Mouse (Mus musculus): ENCODE measurements at regions not wholly inside any gene's neighbourhood (a gene's known extent, or its start where the extent isn't known, plus 50 kb on each side); places are given as distances from the start of the nearest gene placed in this dataset.
A peak's percentile ranks its signal among the peaks of the same experiment; 100 is the strongest.

GRCm38 (mm10) chr7:136480641-136481202 lies 413.7 kb upstream of the Mgmt start:
- DNase-seq (ENCODE audit: low spot score, missing footprints) (peak; percentile 76), ATAC-seq (ENCODE audit: low FRiP score) (no peak)
- Histone ChIP-seq H3K27ac (ENCODE audit: low read depth, low read length) (no peak overlapping the region), H3K27me3 (ENCODE audit: control insufficient read depth, insufficient read depth, low read length) (peaks cover 8% of the 10 kb centered on the region), H3K4me2 (no peak overlapping the region), H3K9ac (ENCODE audit: low read length) (no peak overlapping the region), H3K36me3 (ENCODE audit: control insufficient read depth, insufficient read depth, low read length) (no peaks in the 10 kb centered on the region), H3K4me3 (ENCODE audit: low read depth, low read length) (no peak overlapping the region), H3K4me1 (ENCODE audit: control insufficient read depth, insufficient read depth, low read length) (no peaks in the 10 kb centered on the region), H3K9me3 (ENCODE audit: control insufficient read depth, low read length) (no peaks in the 10 kb centered on the region)
- WGBS, result 73% methylated on average over 13 of the region's 13 CpGs

DNA sequence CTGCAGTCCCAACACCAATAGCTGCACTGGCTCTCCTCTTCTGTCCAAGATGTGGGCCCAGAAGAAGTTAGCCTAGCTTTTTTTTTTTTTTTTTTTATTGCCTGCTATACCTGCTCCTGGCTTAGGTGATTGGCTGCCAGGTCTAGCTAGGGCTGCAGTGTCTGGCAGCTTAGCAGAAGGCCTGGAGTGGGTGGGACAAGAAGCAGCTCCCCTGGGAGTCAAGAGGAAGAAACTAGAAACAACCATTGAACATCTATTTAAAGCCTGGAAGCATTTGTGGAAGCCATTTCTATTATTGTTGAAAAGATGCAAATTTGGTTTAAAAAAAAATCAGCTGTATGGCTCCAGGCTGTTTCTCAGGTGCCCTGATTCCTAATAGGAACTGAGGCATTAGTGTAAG lies 411.2 kb upstream of the Mgmt start:
- Histone ChIP-seq H3K4me1 (ENCODE audit: control insufficient read depth, insufficient read depth, low read length) (no peaks in the 10 kb centered on the region), H3K27me3 (ENCODE audit: control insufficient read depth, insufficient read depth, low read length) (peaks cover 18% of the 10 kb centered on the region)
- no peak for ATAC-seq (ENCODE audit: low FRiP score)

DNA sequence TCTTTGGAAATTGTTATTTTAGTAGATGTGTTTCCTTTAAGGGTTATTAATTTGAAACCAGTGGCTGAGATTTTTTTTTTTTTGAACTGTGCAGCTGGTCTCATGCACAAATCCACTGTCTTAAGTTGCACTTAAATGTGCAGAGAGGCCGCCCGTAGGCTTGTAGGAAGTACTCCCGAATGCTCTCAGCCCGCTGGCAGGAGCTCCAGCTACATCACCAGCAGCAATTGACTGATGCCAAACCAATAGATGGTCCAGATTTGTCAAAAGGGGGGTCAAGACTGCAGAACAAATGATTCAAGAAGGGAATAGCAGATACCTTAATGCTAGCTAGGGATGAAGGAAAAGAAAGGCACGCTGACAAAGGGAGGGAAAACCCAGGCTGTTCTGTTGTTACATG lies 406.9 kb upstream of the Mgmt start:
- H3K27ac ChIP-seq (ENCODE audit: low read depth, low read length), result no peak overlapping the region
- no peaks in the 10 kb centered on the region for H3K36me3 ChIP-seq (ENCODE audit: control insufficient read depth, insufficient read depth, low read length)
- no peak for ATAC-seq (ENCODE audit: low FRiP score)
- no peaks in the 10 kb centered on the region for H3K9me3 ChIP-seq (ENCODE audit: control insufficient read depth, low read length)
- peak; percentile 86 for DNase-seq (ENCODE audit: low spot score, missing footprints)
- no peak overlapping the region for H3K4me2 ChIP-seq
- H3K4me1 ChIP-seq (ENCODE audit: control insufficient read depth, insufficient read depth, low read length), result peaks cover 10% of the 10 kb centered on the region; the same call in 1 of the 2 replicates
- H3K4me3 ChIP-seq (ENCODE audit: low read depth, low read length), result no peak overlapping the region
- 57% methylated on average over 5 of the region's 5 CpGs for WGBS
- H3K27me3 ChIP-seq (ENCODE audit: control insufficient read depth, insufficient read depth, low read length), result peaks cover 32% of the 10 kb centered on the region
- no peak overlapping the region for H3K9ac ChIP-seq (ENCODE audit: low read length)

More for the DNA sequence above, 411.2 kb upstream of the Mgmt start:
- no peak for DNase-seq (ENCODE audit: low spot score, missing footprints)
- Histone ChIP-seq H3K9ac (ENCODE audit: low read length) (no peak overlapping the region), H3K4me3 (ENCODE audit: low read depth, low read length) (no peak overlapping the region), H3K4me2 (no peak overlapping the region), H3K27ac (ENCODE audit: low read depth, low read length) (no peak overlapping the region), H3K36me3 (ENCODE audit: control insufficient read depth, insufficient read depth, low read length) (no peaks in the 10 kb centered on the region), H3K9me3 (ENCODE audit: control insufficient read depth, low read length) (no peaks in the 10 kb centered on the region)

DNA sequence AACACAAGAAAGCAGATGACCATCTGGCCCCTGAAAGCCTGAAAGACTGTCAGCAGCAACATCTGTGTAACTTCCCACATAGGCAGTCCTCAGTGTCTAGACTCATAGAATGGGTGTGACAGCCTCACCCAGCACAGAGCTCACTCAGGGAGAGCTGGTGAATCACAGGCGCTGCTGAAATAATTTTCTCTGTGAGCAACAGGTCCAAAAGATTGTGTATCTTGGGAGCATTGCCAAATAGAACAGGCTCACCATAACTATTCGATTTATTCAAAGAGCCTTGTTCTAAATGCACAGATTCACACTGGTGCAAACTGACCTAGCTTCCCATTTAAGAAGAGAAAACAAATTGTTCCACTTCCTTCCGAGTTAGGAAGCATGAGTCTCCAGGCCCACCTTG lies 399.6 kb upstream of the Mgmt start:
- Histone ChIP-seq H3K4me2 (no peak overlapping the region), H3K27ac (ENCODE audit: low read depth, low read length) (no peak overlapping the region), H3K36me3 (ENCODE audit: control insufficient read depth, insufficient read depth, low read length) (no peaks in the 10 kb centered on the region), H3K27me3 (ENCODE audit: control insufficient read depth, insufficient read depth, low read length) (peaks cover 65% of the 10 kb centered on the region), H3K9ac (ENCODE audit: low read length) (no peak overlapping the region), H3K4me3 (ENCODE audit: low read depth, low read length) (no peak overlapping the region), H3K4me1 (ENCODE audit: control insufficient read depth, insufficient read depth, low read length) (peaks cover 28% of the 10 kb centered on the region), H3K9me3 (ENCODE audit: control insufficient read depth, low read length) (no peaks in the 10 kb centered on the region)
- WGBS, result 75% methylated on average over 3 of the region's 3 CpGs
- DNase-seq (ENCODE audit: low spot score, missing footprints), result no peak
- ATAC-seq (ENCODE audit: low FRiP score), result no peak

- H3K27ac ChIP-seq (ENCODE audit: low read depth, low read length), result no peak overlapping the region
- peaks cover 17% of the 10 kb centered on the region for H3K4me1 ChIP-seq (ENCODE audit: control insufficient read depth, insufficient read depth, low read length)
- WGBS, result 21% methylated on average over 19 of the region's 19 CpGs
- peaks cover 64% of the 10 kb centered on the region for H3K27me3 ChIP-seq (ENCODE audit: control insufficient read depth, insufficient read depth, low read length)
- no peaks in the 10 kb centered on the region for H3K9me3 ChIP-seq (ENCODE audit: control insufficient read depth, low read length)
- no peak overlapping the region for H3K4me3 ChIP-seq (ENCODE audit: low read depth, low read length)
- 0 out of 2 replicates have a peak, but pooled peaks have one; percentile 59 for ATAC-seq (ENCODE audit: low FRiP score)
- H3K36me3 ChIP-seq (ENCODE audit: control insufficient read depth, insufficient read depth, low read length), result no peaks in the 10 kb centered on the region
- H3K4me2 ChIP-seq, result peak overlapping the region; percentile 10; the same call in 1 of the 2 replicates
- peak overlapping the region; percentile 11; the same call in 1 of the 2 replicates for H3K9ac ChIP-seq (ENCODE audit: low read length)
- peak; percentile 87 for DNase-seq (ENCODE audit: low spot score, missing footprints)
Measured at GRCm38 (mm10) chr7:136496335-136497242, 397.8 kb upstream of the Mgmt start.

DNA sequence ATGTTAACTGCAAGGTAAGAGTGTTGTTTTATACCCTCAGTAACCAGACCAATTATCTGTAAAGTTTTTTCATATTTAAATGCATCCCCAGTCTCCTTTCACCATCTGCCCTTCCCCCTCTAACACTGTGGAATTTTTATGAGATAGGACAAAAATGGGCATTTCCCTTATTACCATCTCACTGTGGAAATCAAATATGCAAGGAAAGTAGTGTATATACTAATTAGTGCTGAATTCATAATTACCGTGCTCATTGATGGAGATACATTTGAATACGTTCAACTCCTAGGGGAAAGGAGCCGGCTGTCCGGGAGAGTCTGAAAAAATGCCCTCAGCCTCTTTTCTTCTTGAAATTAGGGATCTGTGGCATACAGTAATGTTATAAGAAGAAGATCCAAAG lies 394.4 kb upstream of the Mgmt start:
- no peak for ATAC-seq (ENCODE audit: low FRiP score)

GRCm38 (mm10) chr7:136501094-136501493 lies 393.3 kb upstream of the Mgmt start:
- Histone ChIP-seq H3K4me1 (ENCODE audit: control insufficient read depth, insufficient read depth, low read length) (peaks cover 18% of the 10 kb centered on the region), H3K27me3 (ENCODE audit: control insufficient read depth, insufficient read depth, low read length) (peaks cover 35% of the 10 kb centered on the region), H3K4me3 (ENCODE audit: low read depth, low read length) (no peak overlapping the region), H3K9ac (ENCODE audit: low read length) (no peak overlapping the region), H3K36me3 (ENCODE audit: control insufficient read depth, insufficient read depth, low read length) (no peaks in the 10 kb centered on the region), H3K4me2 (no peak overlapping the region), H3K9me3 (ENCODE audit: control insufficient read depth, low read length) (no peaks in the 10 kb centered on the region), H3K27ac (ENCODE audit: low read depth, low read length) (no peak overlapping the region)
- 86% methylated on average over 7 of the region's 7 CpGs for WGBS
- ATAC-seq (ENCODE audit: low FRiP score), result no peak
- peak; percentile 75 for DNase-seq (ENCODE audit: low spot score, missing footprints)

More for the DNA sequence above, 394.4 kb upstream of the Mgmt start:
- Histone ChIP-seq H3K27ac (ENCODE audit: low read depth, low read length) (no peak overlapping the region), H3K9me3 (ENCODE audit: control insufficient read depth, low read length) (no peaks in the 10 kb centered on the region), H3K27me3 (ENCODE audit: control insufficient read depth, insufficient read depth, low read length) (peaks cover 44% of the 10 kb centered on the region), H3K4me3 (ENCODE audit: low read depth, low read length) (no peak overlapping the region), H3K4me2 (no peak overlapping the region), H3K36me3 (ENCODE audit: control insufficient read depth, insufficient read depth, low read length) (no peaks in the 10 kb centered on the region), H3K4me1 (ENCODE audit: control insufficient read depth, insufficient read depth, low read length) (peaks cover 21% of the 10 kb centered on the region), H3K9ac (ENCODE audit: low read length) (no peak overlapping the region)
- WGBS, result 59% methylated on average over 4 of the region's 4 CpGs
- peak; percentile 81 for DNase-seq (ENCODE audit: low spot score, missing footprints)

- peak; percentile 82 for DNase-seq (ENCODE audit: low spot score, missing footprints)
- H3K4me1 ChIP-seq (ENCODE audit: control insufficient read depth, insufficient read depth, low read length), result peaks cover 7% of the 10 kb centered on the region
Measured at GRCm38 (mm10) chr7:136501855-136502847, 392.3 kb upstream of the Mgmt start.

More at GRCm38 (mm10) chr7:136501855-136502847, 392.3 kb upstream of the Mgmt start:
- peaks cover 29% of the 10 kb centered on the region for H3K27me3 ChIP-seq (ENCODE audit: control insufficient read depth, insufficient read depth, low read length)
- no peaks in the 10 kb centered on the region for H3K9me3 ChIP-seq (ENCODE audit: control insufficient read depth, low read length)
- 70% methylated on average over 32 of the region's 32 CpGs for WGBS
- ATAC-seq (ENCODE audit: low FRiP score), result no peak
- H3K27ac ChIP-seq (ENCODE audit: low read depth, low read length), result no peak overlapping the region
- no peaks in the 10 kb centered on the region for H3K36me3 ChIP-seq (ENCODE audit: control insufficient read depth, insufficient read depth, low read length)
- H3K4me3 ChIP-seq (ENCODE audit: low read depth, low read length), result no peak overlapping the region
- no peak overlapping the region for H3K9ac ChIP-seq (ENCODE audit: low read length)
- H3K4me2 ChIP-seq, result no peak overlapping the region
